Mouse (Mus musculus) heart, embryonic 12.5 days (tissue): Measurements from ENCODE around the gene Prpf40b. TPM values are rescaled to one million over a fixed set of nuclear protein-coding genes. Genes with fewer than 3 reads are reported as not detected.

Experiments used
- ATAC-seq: fragments of 200-750 bp; cut with Nextera tagmentation; 2 replicates; pipeline ENCODE4 v1.8.0; 2017; ENCODE audit warnings: moderate TSS enrichment, moderate library complexity; ENCODE audit not compliant: insufficient number of reproducible peaks, low FRiP score
- H3K27ac ChIP-seq: fragments of 300-500 bp; sonication (generic); 2 replicates; pipeline ENCODE4 v1.5.1; 2016; ENCODE audit warnings: mild to moderate bottlenecking, moderate library complexity; ENCODE audit not compliant: poor library complexity, severe bottlenecking
- H3K27me3 ChIP-seq: fragments of 300-500 bp; sonication (generic); replicated peaks from 2 replicates; pipeline ENCODE4 v1.6.1; 2016; ENCODE audit warnings: mild to moderate bottlenecking, moderate library complexity
- H3K36me3 ChIP-seq: fragments of 300-500 bp; sonication (generic); 2 replicates; pipeline ENCODE4 v1.6.1; 2016; ENCODE audit warnings: mild to moderate bottlenecking, moderate library complexity
- H3K4me1 ChIP-seq: fragments of 300-500 bp; sonication (generic); replicated peaks from 2 replicates; pipeline ENCODE4 v1.6.1; 2016; ENCODE audit warnings: mild to moderate bottlenecking
- H3K4me2 ChIP-seq: fragments of 300-500 bp; sonication (generic); 2 replicates; pipeline ENCODE4 v1.6.1; 2016; ENCODE audit warnings: mild to moderate bottlenecking, moderate library complexity
- H3K4me3 ChIP-seq: fragments of 300-500 bp; sonication (generic); 2 replicates; pipeline ENCODE4 v1.5.1; 2016; ENCODE audit warnings: mild to moderate bottlenecking
- H3K9ac ChIP-seq: fragments of 300-500 bp; sonication (generic); 2 replicates; pipeline ENCODE4 v1.6.1; 2016; ENCODE audit warnings: mild to moderate bottlenecking, moderate library complexity
- H3K9me3 ChIP-seq: fragments of 300-500 bp; sonication (generic); replicated peaks from 2 replicates; pipeline ENCODE4 v1.6.1; 2016; ENCODE audit warnings: mild to moderate bottlenecking, moderate library complexity
- WGBS: fragments of 180-500 bp; shearing (Covaris S2); methylation state at CpG from one replicate; pipeline ENCODE4 v1.1.7; 2016; 5-methylcytosine and 5-hydroxymethylcytosine counted together
- polyA plus RNA-seq: library from polyadenylated mRNA; unstranded; fragments of >200 nt; fragmentation: Nextera tagmentation; extraction: Ambion mirVana; gene quantifications from 2 replicates; pipeline ENCODE4 v1.2.1, GENCODE M21; 2016

The Prpf40b gene
- polyA plus RNA-seq, 1 experiment from 2014 or later = 44.0 TPM

DNA sequence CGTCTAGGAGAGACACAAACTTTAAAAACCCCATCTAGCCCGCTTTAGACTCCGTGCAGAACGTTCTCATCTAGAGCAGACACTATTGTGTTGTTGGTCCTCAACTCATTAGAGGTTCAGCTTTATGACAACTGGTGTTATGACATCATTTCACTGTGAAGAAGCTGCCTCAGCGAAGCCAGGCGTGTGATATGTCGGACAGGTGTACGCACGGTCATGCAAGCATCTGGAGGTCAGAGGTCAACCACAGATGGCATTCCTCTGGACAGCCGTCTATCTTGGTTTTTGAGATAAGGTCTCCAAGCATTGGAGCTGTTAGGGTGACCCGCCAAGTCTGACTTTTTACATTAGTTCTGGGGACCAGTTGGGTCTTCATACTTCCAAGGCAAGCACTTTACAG lies 4.3 kb upstream of the Prpf40b start:
- H3K4me3 ChIP-seq = no peak overlapping the region
- H3K27ac ChIP-seq = no peak overlapping the region
- H3K27me3 ChIP-seq = no peaks in the 10 kb centered on the region
- no peaks in the 10 kb centered on the region for H3K36me3 ChIP-seq
- H3K9ac ChIP-seq = no peak overlapping the region
- H3K9me3 ChIP-seq = no peaks in the 10 kb centered on the region
- no peak for ATAC-seq
- no peak overlapping the region for H3K4me2 ChIP-seq
- 73% methylated on average over 11 of the region's 11 CpGs for WGBS
- H3K4me1 ChIP-seq = peaks cover 8% of the 10 kb centered on the region

GRCm38 (mm10) chr15:99294287-99294686 lies 600 bp upstream of the Prpf40b start:
- Histone ChIP-seq H3K36me3 (no peaks in the 10 kb centered on the region), H3K9ac (peak overlapping the region; percentile 78), H3K9me3 (no peaks in the 10 kb centered on the region), H3K4me2 (peak overlapping the region; percentile 83), H3K27me3 (no peaks in the 10 kb centered on the region), H3K4me1 (peaks cover 16% of the 10 kb centered on the region), H3K27ac (peak overlapping the region; percentile 89; the same call in 1 of the 2 replicates), H3K4me3 (peak overlapping the region; percentile 74)
- WGBS = 18% methylated on average over 16 of the region's 16 CpGs
- no peak for ATAC-seq

- Histone ChIP-seq H3K36me3 (0 out of 2 replicates have a peak, but pooled peaks cover 4% of the 10 kb centered on the region), H3K9me3 (no peaks in the 10 kb centered on the region), H3K4me1 (peaks cover 16% of the 10 kb centered on the region), H3K9ac (peak within 1 kb of the TSS; percentile 78), H3K27me3 (no peaks in the 10 kb centered on the region), H3K27ac (peak within 1 kb of the TSS; percentile 89), H3K4me2 (peak within 1 kb of the TSS; percentile 83), H3K4me3 (peak within 1 kb of the TSS; percentile 74)
- WGBS = 2% methylated on average over 13 of the region's 17 CpGs
- no peak for ATAC-seq
Observed at GRCm38 (mm10) chr15:99295484-99295981, 646 bp downstream of the Prpf40b start, which contains the start of gene Fam186b. Fam186b (minus strand) TSS chr15:99295888.

DNA sequence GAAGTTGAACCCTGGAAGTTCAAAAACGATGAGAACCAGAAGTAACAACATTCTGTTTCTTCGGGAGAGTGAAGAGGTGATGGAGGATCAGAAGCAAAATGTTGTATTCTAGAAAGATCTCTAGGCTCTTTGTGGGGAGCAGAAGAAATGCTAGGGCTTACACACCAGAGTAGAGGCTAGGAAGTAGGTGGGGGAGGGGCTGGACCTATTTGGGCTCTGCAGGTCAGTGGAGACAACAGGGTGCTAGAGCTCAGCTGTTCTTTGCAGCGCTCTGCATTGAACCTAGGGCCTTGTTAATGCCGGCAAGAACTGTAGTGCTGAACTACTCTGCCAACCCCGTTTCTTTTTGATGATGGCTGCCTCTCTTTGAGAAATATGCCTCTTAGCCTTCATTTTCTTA lies 1.3 kb downstream of the Prpf40b start:
- ATAC-seq = no peak
- Histone ChIP-seq H3K4me2 (peak overlapping the region; percentile 83), H3K27me3 (no peaks in the 10 kb centered on the region), H3K9ac (peak overlapping the region; percentile 78), H3K27ac (no peak overlapping the region), H3K36me3 (0 out of 2 replicates have a peak, but pooled peaks cover 4% of the 10 kb centered on the region), H3K4me1 (peaks cover 16% of the 10 kb centered on the region), H3K4me3 (peak overlapping the region; percentile 74), H3K9me3 (no peaks in the 10 kb centered on the region)
- WGBS = 37% methylated on average over 5 of the region's 5 CpGs

DNA sequence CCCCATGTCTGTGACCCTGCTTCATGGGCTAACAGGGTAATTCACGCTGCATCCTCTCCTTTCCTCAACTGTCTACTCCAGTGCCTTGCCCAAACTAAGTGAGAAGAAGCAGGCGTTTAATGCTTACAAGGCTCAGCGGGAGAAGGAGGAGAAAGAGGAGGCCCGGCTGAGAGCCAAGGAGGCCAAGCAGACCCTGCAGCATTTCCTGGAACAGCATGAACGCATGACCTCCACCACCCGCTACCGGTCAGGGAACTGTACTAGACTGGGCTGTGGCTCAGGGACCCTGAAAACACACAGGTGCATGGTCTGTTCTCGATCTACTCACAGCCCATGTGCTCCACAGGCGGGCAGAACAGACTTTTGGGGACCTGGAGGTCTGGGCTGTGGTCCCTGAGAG lies 12.6 kb downstream of the Prpf40b start:
- H3K27ac ChIP-seq = no peak overlapping the region
- H3K4me1 ChIP-seq = no peaks in the 10 kb centered on the region
- H3K9me3 ChIP-seq = no peaks in the 10 kb centered on the region
- no peak overlapping the region for H3K4me3 ChIP-seq
- no peaks in the 10 kb centered on the region for H3K27me3 ChIP-seq
- H3K36me3 ChIP-seq = peaks cover 89% of the 10 kb centered on the region
- 82% methylated on average over 9 of the region's 9 CpGs for WGBS
- no peak overlapping the region for H3K4me2 ChIP-seq
- H3K9ac ChIP-seq = no peak overlapping the region
- no peak for ATAC-seq

DNA sequence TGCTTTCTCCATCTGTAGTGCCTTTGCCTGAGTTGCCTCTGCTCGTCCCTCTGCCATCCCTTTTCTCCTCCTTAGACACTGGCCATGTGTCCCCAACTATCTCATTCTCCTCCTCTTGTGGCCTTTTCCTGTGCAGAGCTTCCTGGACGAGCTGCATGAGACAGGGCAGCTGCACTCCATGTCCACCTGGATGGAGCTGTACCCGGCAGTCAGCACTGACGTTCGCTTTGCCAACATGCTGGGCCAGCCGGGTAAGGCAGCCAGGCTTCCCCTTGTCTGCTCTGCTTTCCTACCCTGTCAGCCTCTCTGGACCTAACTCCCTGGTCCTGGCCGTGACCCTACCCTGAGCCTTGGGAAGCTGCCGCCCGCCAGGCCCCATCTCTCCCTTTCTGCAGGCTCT lies 14.7 kb downstream of the Prpf40b start:
- Histone ChIP-seq H3K27ac (no peak overlapping the region), H3K4me1 (no peaks in the 10 kb centered on the region), H3K9ac (no peak overlapping the region), H3K9me3 (no peaks in the 10 kb centered on the region), H3K4me2 (no peak overlapping the region), H3K4me3 (no peak overlapping the region), H3K27me3 (no peaks in the 10 kb centered on the region), H3K36me3 (peaks cover 92% of the 10 kb centered on the region)
- WGBS = 81% methylated on average over 9 of the region's 9 CpGs
- ATAC-seq = no peak

- ATAC-seq = no peak
- Histone ChIP-seq H3K4me2 (no peak overlapping the region), H3K36me3 (peaks cover 92% of the 10 kb centered on the region), H3K27ac (no peak overlapping the region), H3K9ac (no peak overlapping the region), H3K4me3 (no peak overlapping the region), H3K4me1 (no peaks in the 10 kb centered on the region), H3K9me3 (no peaks in the 10 kb centered on the region), H3K27me3 (no peaks in the 10 kb centered on the region)
- 89% methylated on average over 5 of the region's 5 CpGs for WGBS
Observed at GRCm38 (mm10) chr15:99310617-99311016, 15.7 kb downstream of the Prpf40b start.

DNA sequence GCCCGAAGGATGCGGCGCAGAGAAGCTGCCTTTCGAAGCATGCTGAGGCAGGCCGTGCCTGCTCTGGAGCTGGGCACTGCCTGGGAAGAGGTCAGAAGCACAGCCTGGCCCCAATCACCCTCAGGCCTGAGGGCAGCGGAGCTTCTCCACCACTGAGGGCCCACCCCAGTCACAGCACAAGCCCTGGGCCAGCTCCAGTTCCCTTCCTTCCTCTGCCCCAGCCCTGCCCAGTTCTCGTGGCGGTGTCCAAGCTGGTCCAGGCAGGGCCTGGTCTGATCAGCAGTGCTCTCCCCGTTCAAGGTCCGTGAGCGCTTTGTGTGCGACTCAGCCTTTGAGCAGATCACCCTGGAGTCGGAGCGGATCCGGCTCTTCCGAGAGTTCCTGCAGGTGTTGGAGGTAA lies 20.0 kb downstream of the Prpf40b start:
- Histone ChIP-seq H3K4me3 (no peak overlapping the region), H3K9me3 (no peaks in the 10 kb centered on the region), H3K27ac (no peak overlapping the region), H3K36me3 (peaks cover 90% of the 10 kb centered on the region), H3K4me1 (peaks cover 9% of the 10 kb centered on the region), H3K9ac (no peak overlapping the region), H3K4me2 (no peak overlapping the region), H3K27me3 (no peaks in the 10 kb centered on the region)
- WGBS = 90% methylated on average over 16 of the region's 16 CpGs
- ATAC-seq = no peak

- Histone ChIP-seq H3K4me1 (peaks cover 22% of the 10 kb centered on the region), H3K36me3 (peaks cover 91% of the 10 kb centered on the region), H3K4me3 (no peak overlapping the region), H3K4me2 (no peak overlapping the region), H3K27me3 (no peaks in the 10 kb centered on the region), H3K9me3 (no peaks in the 10 kb centered on the region), H3K27ac (peak overlapping the region; percentile 71), H3K9ac (no peak overlapping the region)
- no peak; the same call in 1 of the 2 replicates for ATAC-seq
- WGBS = 77% methylated on average over 16 of the region's 16 CpGs
Observed at GRCm38 (mm10) chr15:99316314-99317266, 21.7 kb downstream of the Prpf40b start.

- Histone ChIP-seq H3K36me3 (peaks cover 91% of the 10 kb centered on the region), H3K4me3 (no peak overlapping the region), H3K9me3 (no peaks in the 10 kb centered on the region), H3K27me3 (no peaks in the 10 kb centered on the region), H3K4me1 (peaks cover 22% of the 10 kb centered on the region), H3K9ac (peak overlapping the region; percentile 11; the same call in 1 of the 2 replicates), H3K4me2 (no peak overlapping the region), H3K27ac (peak overlapping the region; percentile 71)
- WGBS = 59% methylated on average over 2 of the region's 2 CpGs
- ATAC-seq = peak; percentile 51
Observed at GRCm38 (mm10) chr15:99317267-99317651, 22.4 kb downstream of the Prpf40b start.

GRCm38 (mm10) chr15:99318071-99318470 lies 23.2 kb downstream of the Prpf40b start:
- Histone ChIP-seq H3K4me2 (no peak overlapping the region), H3K27ac (peak overlapping the region; percentile 71), H3K9ac (no peak overlapping the region), H3K4me1 (peaks cover 22% of the 10 kb centered on the region), H3K9me3 (no peaks in the 10 kb centered on the region), H3K27me3 (no peaks in the 10 kb centered on the region), H3K36me3 (peaks cover 92% of the 10 kb centered on the region), H3K4me3 (no peak overlapping the region)
- no peak for ATAC-seq
- WGBS = 86% methylated on average over 6 of the region's 6 CpGs
